Mouse (Mus musculus) MEL (cell line): ENCODE measurements around the gene Rtl1. TPM values are rescaled to one million over a fixed set of nuclear protein-coding genes. Genes with fewer than 3 reads are reported as not detected.

Experiments used
- DNase-seq: peaks from one replicate; pipeline ENCODE4 v3.0.0; 2011; ENCODE audit warnings: low read depth, low spot score
- H3K27ac ChIP-seq: 2 replicates; pipeline ENCODE4 v1.5.1; 2012; ENCODE audit warnings: low read depth, mild to moderate bottlenecking, control low read depth, low read length, moderate library complexity; ENCODE audit not compliant: control insufficient read depth
- H3K27me3 ChIP-seq, 2 experiments: fragments of 150-350 bp in 1 of 2; sonication (generic) in 1 of 2; 2 replicates each; pipeline ENCODE4 v1.6.1; 2012; ENCODE audit warnings: low read length in 2 of 2, mild to moderate bottlenecking in 2 of 2, improper control_type of control experiment in 1 of 2, moderate library complexity in 1 of 2; ENCODE audit not compliant: insufficient read depth in 2 of 2, control insufficient read depth in 1 of 2
- H3K36me3 ChIP-seq, 2 experiments: 2 replicates each; pipeline ENCODE4 v1.6.1; 2012 to 2014; ENCODE audit warnings: low read length in 2 of 2, improper control_type of control experiment in 1 of 2, inconsistent platforms in 1 of 2, mild to moderate bottlenecking in 1 of 2; ENCODE audit not compliant: insufficient read depth in 2 of 2, control insufficient read depth in 1 of 2
- H3K4me1 ChIP-seq, 2 experiments: fragments of 150-350 bp in 1 of 2; sonication (generic) in 1 of 2; 2 replicates each; pipeline ENCODE4 v1.6.1; 2012; ENCODE audit warnings: low read length in 2 of 2, improper control_type of control experiment in 1 of 2, mild to moderate bottlenecking in 1 of 2; ENCODE audit not compliant: insufficient read depth in 2 of 2, control insufficient read depth in 1 of 2
- H3K4me3 ChIP-seq, 2 experiments: fragments of 150-350 bp in 1 of 2; sonication (generic) in 1 of 2; 2 replicates each; pipeline ENCODE4 v1.5.1; 2012; ENCODE audit warnings: low read depth in 2 of 2, low read length in 2 of 2, mild to moderate bottlenecking in 2 of 2, moderate library complexity in 2 of 2, control low read depth in 1 of 2, improper control_type of control experiment in 1 of 2; ENCODE audit not compliant: control insufficient read depth in 1 of 2, insufficient read depth in 1 of 2
- H3K79me2 ChIP-seq: 2 replicates; pipeline ENCODE4 v1.6.1; 2012; ENCODE audit warnings: mild to moderate bottlenecking, low read length, moderate library complexity; ENCODE audit not compliant: control insufficient read depth, poor library complexity, insufficient read depth
- H3K9ac ChIP-seq: 2 replicates; pipeline ENCODE4 v1.6.1; 2012; ENCODE audit warnings: low read depth, mild to moderate bottlenecking, control low read depth, low read length, moderate library complexity; ENCODE audit not compliant: control insufficient read depth, poor library complexity, severe bottlenecking
- H3K9me3 ChIP-seq: fragments of 150-350 bp; sonication (generic); replicated peaks from 2 replicates; pipeline ENCODE4 v1.6.1; 2012; ENCODE audit warnings: mild to moderate bottlenecking, low read length, improper control_type of control experiment, moderate library complexity; ENCODE audit not compliant: insufficient read depth
- ELF1 ChIP-seq: IDR thresholded peaks from 2 replicates; pipeline ENCODE4 v1.6.1; 2014; ENCODE audit warnings: low read depth, mild to moderate bottlenecking, inconsistent platforms, low read length, improper control_type of control experiment, moderate library complexity
- GATA1 ChIP-seq: IDR thresholded peaks from 2 replicates; pipeline ENCODE4 v1.6.1; 2011; ENCODE audit warnings: low read depth, low read length, improper control_type of control experiment
- MAFK ChIP-seq: IDR thresholded peaks from 2 replicates; pipeline ENCODE4 v1.6.1; 2011; ENCODE audit warnings: low read depth, mild to moderate bottlenecking, low read length, improper control_type of control experiment, borderline replicate concordance
- MAZ ChIP-seq: IDR thresholded peaks from 2 replicates; pipeline ENCODE4 v1.6.1; 2012; ENCODE audit warnings: low read depth, mild to moderate bottlenecking, inconsistent platforms, low read length, improper control_type of control experiment
- POLR2AphosphoS2 ChIP-seq: IDR thresholded peaks from 2 replicates; pipeline ENCODE4 v1.6.1; 2011; ENCODE audit warnings: low read length, improper control_type of control experiment
- POLR2AphosphoS5 ChIP-seq: IDR thresholded peaks from 2 replicates; pipeline ENCODE4 v1.6.1; 2012; ENCODE audit warnings: low read depth, borderline replicate concordance, mild to moderate bottlenecking, inconsistent platforms, low read length, moderate library complexity, mixed read lengths
- RAD21 ChIP-seq: IDR thresholded peaks from 2 replicates; pipeline ENCODE4 v1.6.1; 2011; ENCODE audit warnings: mild to moderate bottlenecking, low read depth, low read length, improper control_type of control experiment
- RCOR1 ChIP-seq: IDR thresholded peaks from 2 replicates; pipeline ENCODE4 v1.6.1; 2012; ENCODE audit warnings: low read depth, mild to moderate bottlenecking, inconsistent platforms, low read length, improper control_type of control experiment
- SMC3 ChIP-seq: IDR thresholded peaks from 2 replicates; pipeline ENCODE4 v1.6.1; 2011; ENCODE audit warnings: low read depth, low read length, improper control_type of control experiment
- ZNF384 ChIP-seq: IDR thresholded peaks from 2 replicates; pipeline ENCODE4 v1.6.1; 2012; ENCODE audit warnings: low read depth, mild to moderate bottlenecking, inconsistent platforms, low read length, improper control_type of control experiment
- polyA plus RNA-seq, 2 experiments: library from polyadenylated mRNA; stranded (reverse) in 1 of 2; unstranded in 1 of 2; fragments of >175 nt in 1 of 2; fragments of >200 nt in 1 of 2; gene quantifications; 2 replicates each; pipeline versions ENCODE4 v1.2.1 to v1.2.4; 2012; ENCODE audit warnings: low replicate concordance in 2 of 2, low read depth in 1 of 2; ENCODE audit not compliant: insufficient read length in 2 of 2, insufficient read depth in 1 of 2, missing spikeins in 1 of 2
- total RNA-seq: library from RNA; depleted of rRNA; stranded (reverse); fragments of 300-350 nt; gene quantifications from 2 replicates; pipeline ENCODE4 v1.2.3, GENCODE M21; 2012

Gene Rtl1
- total and polyA plus RNA-seq, 3 experiments = under 0.01 TPM; not detected in 2

- no peak overlapping the region for H3K9ac ChIP-seq
- no peak for DNase-seq
- H3K36me3 ChIP-seq = no peaks in the 10 kb centered on the region
- no peak overlapping the region for H3K4me3 ChIP-seq
- H3K79me2 ChIP-seq = no peaks in the 10 kb centered on the region
- H3K27me3 ChIP-seq = no peaks in the 10 kb centered on the region
- no peaks in the 10 kb centered on the region for H3K4me1 ChIP-seq
- no peak for TF ChIP-seq GATA1
- TF ChIP-seq MAFK = no peak
- TF ChIP-seq, all 39 proteins: peak for 0
- H3K27ac ChIP-seq = no peak overlapping the region
- no peaks in the 10 kb centered on the region; the same call in 1 of the 2 replicates for H3K9me3 ChIP-seq
Measured at GRCm38 (mm10) chr12:109560111-109560695, 39.9 kb downstream of the Rtl1 start.

- Histone ChIP-seq H3K4me1 (no peaks in the 10 kb centered on the region), H3K4me3 (no peak overlapping the region), H3K79me2 (no peaks in the 10 kb centered on the region), H3K36me3 (no peaks in the 10 kb centered on the region), H3K9me3 (no peaks in the 10 kb centered on the region; the same call in 1 of the 2 replicates), H3K27ac (no peak overlapping the region), H3K27me3 (no peaks in the 10 kb centered on the region), H3K9ac (no peak overlapping the region)
- no peak for DNase-seq
- TF ChIP-seq ZNF384 = no peak
- no peak for TF ChIP-seq MAZ
Measured at GRCm38 (mm10) chr12:109558891-109559487, 41.1 kb downstream of the Rtl1 start.

GRCm38 (mm10) chr12:109558226-109558824, 41.8 kb downstream of the Rtl1 start:
- Histone ChIP-seq H3K4me1 (no peaks in the 10 kb centered on the region), H3K27me3 (no peaks in the 10 kb centered on the region), H3K4me3 (no peak overlapping the region), H3K36me3 (no peaks in the 10 kb centered on the region), H3K9me3 (no peaks in the 10 kb centered on the region; the same call in 1 of the 2 replicates), H3K79me2 (no peaks in the 10 kb centered on the region), H3K9ac (no peak overlapping the region), H3K27ac (no peak overlapping the region)
- TF ChIP-seq POLR2AphosphoS5 (no peak), MAFK (no peak), POLR2AphosphoS2 (no peak), RAD21 (no peak), ELF1 (no peak), RCOR1 (no peak), SMC3 (no peak)
- DNase-seq = no peak
